Mouse (Mus musculus): ENCODE measurements at regions not wholly inside any gene's neighbourhood (a gene's known extent, or its start where the extent isn't known, plus 50 kb on each side); places are given as distances from the start of the nearest gene placed in this dataset.
A peak's percentile ranks its signal among the peaks of the same experiment; 100 is the strongest.

GRCm38 (mm10) chr2:173453569-173454405, 68.6 kb upstream of the 1700021F07Rik start:
- TF ChIP-seq CTCF (IDR thresholded peaks at IDR 0.05): peak; percentile 86
- no peak for TF ChIP-seq EP300 (IDR thresholded peaks at IDR 0.05)

All from lung, postnatal 0 days (tissue).